Mouse (Mus musculus) heart, embryonic 11.5 days (tissue): ENCODE measurements around the gene Ankzf1. TPM values are rescaled to one million over a fixed set of nuclear protein-coding genes. Genes with fewer than 3 reads are reported as not detected.
A peak's percentile ranks its signal among the peaks of the same experiment; 100 is the strongest.

ENCODE experiments used
- ATAC-seq: fragments of 200-750 bp; cut with Nextera tagmentation; replicated peaks from 2 replicates; pipeline ENCODE4 v1.8.0; 2017; ENCODE audit warnings: moderate library complexity; ENCODE audit not compliant: insufficient number of reproducible peaks, low FRiP score, low TSS enrichment
- H3K27ac ChIP-seq: fragments of 300-500 bp; sonication (generic); 2 replicates; pipeline ENCODE4 v1.5.1; 2014; ENCODE audit warnings: mild to moderate bottlenecking, low read depth, low read length
- H3K27me3 ChIP-seq: fragments of 300-500 bp; sonication (generic); 2 replicates; pipeline ENCODE4 v1.6.1; 2014; ENCODE audit warnings: mild to moderate bottlenecking, low read length, mixed read lengths; ENCODE audit not compliant: control insufficient read depth, insufficient read depth
- H3K36me3 ChIP-seq: fragments of 300-500 bp; sonication (generic); 2 replicates; pipeline ENCODE4 v1.6.1; 2014; ENCODE audit warnings: mild to moderate bottlenecking, low read length, moderate library complexity, mixed read lengths; ENCODE audit not compliant: control insufficient read depth, insufficient read depth
- H3K4me1 ChIP-seq: fragments of 300-500 bp; sonication (generic); 2 replicates; pipeline ENCODE4 v1.6.1; 2014; ENCODE audit warnings: low read length; ENCODE audit not compliant: control insufficient read depth, insufficient read depth
- H3K4me2 ChIP-seq: fragments of 300-500 bp; sonication (generic); 2 replicates; pipeline ENCODE4 v1.6.1; 2014; ENCODE audit warnings: mild to moderate bottlenecking, moderate library complexity
- H3K4me3 ChIP-seq: fragments of 300-500 bp; sonication (generic); 2 replicates; pipeline ENCODE4 v1.5.1; 2014; ENCODE audit warnings: low read depth, low read length
- H3K9ac ChIP-seq: fragments of 300-500 bp; sonication (generic); 2 replicates; pipeline ENCODE4 v1.6.1; 2014; ENCODE audit warnings: mild to moderate bottlenecking, low read depth, low read length, moderate library complexity
- H3K9me3 ChIP-seq: fragments of 300-500 bp; sonication (generic); replicated peaks from 2 replicates; pipeline ENCODE4 v1.6.1; 2016; ENCODE audit warnings: low read length; ENCODE audit not compliant: control insufficient read depth
- WGBS: fragments of 180-500 bp; shearing (Covaris S2); extraction: QIAGEN DNeasy Blood & Tissue Kit; methylation state at CpG from one replicate; pipeline ENCODE4 v1.1.7; 2014; ENCODE audit not compliant: insufficient replicate concordance; 5-methylcytosine and 5-hydroxymethylcytosine counted together
- polyA plus RNA-seq: library from polyadenylated mRNA; unstranded; fragments of >200 nt; fragmentation: Nextera tagmentation; extraction: Ambion mirVana; gene quantifications from 2 replicates; pipeline ENCODE4 v1.2.1, GENCODE M21; 2014

Ankzf1 gene
- polyA plus RNA-seq, 1 experiment from 2014 or later = 18.7 TPM

DNA sequence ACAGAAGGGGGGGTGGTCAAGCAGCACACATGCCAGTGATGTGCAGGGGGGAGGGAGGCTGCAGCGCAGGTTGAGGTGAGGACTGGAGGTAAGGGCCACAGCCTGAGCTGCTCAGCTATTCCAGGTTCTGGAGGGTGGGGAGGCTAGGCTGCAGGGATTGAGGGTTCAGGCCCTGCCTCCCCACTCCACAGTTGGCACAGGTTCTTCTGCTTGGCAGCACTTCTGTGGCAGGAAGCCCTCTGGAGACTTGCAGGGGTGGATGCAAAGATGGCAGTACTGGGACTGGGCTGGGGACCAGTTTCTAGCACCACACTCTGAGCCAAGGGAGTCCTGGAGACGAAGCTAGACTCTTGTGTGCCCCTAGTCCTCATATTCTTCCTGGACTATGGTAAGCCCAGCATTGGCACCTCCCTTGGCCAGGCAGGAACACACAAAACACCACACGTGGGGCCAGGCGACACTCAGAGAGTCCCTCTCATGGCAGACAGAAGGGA is 10.5 kb upstream of the Ankzf1 start:
- H3K4me2 ChIP-seq = no peak overlapping the region
- H3K9ac ChIP-seq = no peak overlapping the region
- no peak for ATAC-seq
- H3K4me3 ChIP-seq = no peak overlapping the region
- 86% methylated on average over 4 of the region's 4 CpGs for WGBS
- peaks cover 12% of the 10 kb centered on the region; the same call in 1 of the 2 replicates for H3K4me1 ChIP-seq
- peaks cover 31% of the 10 kb centered on the region for H3K36me3 ChIP-seq
- no peaks in the 10 kb centered on the region for H3K27me3 ChIP-seq
- H3K27ac ChIP-seq = no peak overlapping the region
- H3K9me3 ChIP-seq = no peaks in the 10 kb centered on the region

DNA sequence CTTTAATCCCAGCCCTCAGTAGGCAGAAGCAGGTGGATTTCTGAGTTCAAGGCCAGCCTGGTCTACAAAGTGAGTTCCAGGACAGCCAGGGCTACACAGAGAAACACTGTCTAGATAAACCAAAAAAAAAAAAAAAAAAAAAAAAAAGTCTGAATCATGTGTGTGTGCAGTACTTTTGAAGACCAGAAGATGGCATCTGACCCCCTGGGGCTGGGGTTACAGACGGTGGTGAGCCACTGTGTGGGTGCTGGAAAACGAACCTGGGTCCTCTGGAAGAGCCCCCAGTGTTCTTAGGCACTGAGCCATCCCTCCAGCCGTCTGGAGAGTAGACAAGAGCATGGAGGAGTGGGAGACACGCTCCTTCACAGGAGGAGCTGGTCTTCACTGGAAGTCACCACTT is 9.8 kb upstream of the Ankzf1 start:
- Histone ChIP-seq H3K9ac (no peak overlapping the region), H3K27ac (no peak overlapping the region), H3K4me1 (peaks cover 12% of the 10 kb centered on the region; the same call in 1 of the 2 replicates), H3K4me2 (no peak overlapping the region), H3K9me3 (no peaks in the 10 kb centered on the region), H3K27me3 (no peaks in the 10 kb centered on the region), H3K4me3 (no peak overlapping the region), H3K36me3 (peaks cover 30% of the 10 kb centered on the region)
- WGBS = 70% methylated on average over 4 of the region's 4 CpGs
- no peak for ATAC-seq

DNA sequence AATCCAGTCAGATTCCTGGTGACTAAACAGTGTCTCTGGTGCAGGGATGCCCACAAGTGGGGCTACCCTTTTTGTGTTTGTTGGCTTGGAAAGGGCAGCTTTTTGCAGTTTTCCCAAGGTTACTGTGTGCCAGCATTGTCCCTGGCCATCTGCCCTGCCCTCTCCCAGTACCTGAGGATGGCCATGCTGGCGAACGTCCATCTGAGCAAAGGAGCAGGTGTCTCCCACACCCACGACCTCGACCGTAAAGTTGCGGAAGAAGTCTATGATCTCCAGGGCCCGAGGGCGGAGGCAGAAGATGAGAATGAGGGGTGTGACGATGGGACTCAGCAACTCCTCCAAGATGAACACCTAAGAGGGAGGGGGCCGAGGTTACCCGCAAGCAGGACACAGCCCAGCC is 6.5 kb upstream of the Ankzf1 start:
- no peaks in the 10 kb centered on the region for H3K9me3 ChIP-seq
- no peak overlapping the region for H3K27ac ChIP-seq
- H3K4me3 ChIP-seq = no peak overlapping the region
- 90% methylated on average over 11 of the region's 11 CpGs for WGBS
- peaks cover 5% of the 10 kb centered on the region; the same call in 1 of the 2 replicates for H3K4me1 ChIP-seq
- H3K36me3 ChIP-seq = peaks cover 30% of the 10 kb centered on the region
- no peak overlapping the region for H3K9ac ChIP-seq
- H3K27me3 ChIP-seq = no peaks in the 10 kb centered on the region
- ATAC-seq = no peak
- no peak overlapping the region for H3K4me2 ChIP-seq

DNA sequence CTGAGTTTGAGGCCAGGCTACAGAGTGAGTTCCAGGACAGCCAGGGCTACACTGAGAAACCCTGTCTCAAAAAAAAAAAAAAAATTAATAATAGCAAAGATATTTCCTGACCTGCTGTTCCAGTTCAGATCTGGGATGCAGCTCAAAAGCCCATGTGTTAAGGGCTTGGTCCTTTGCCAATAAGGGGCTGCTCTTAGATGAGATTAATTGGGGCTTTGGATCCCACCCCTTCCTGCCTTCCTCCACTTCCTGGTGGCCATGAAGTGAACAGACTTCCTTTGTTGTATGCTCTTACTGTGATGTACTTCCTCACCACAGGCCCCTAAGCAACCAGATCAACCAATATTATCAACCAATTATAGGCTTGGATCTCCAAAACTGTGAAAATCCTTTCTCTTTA is 4.8 kb upstream of the Ankzf1 start:
- Histone ChIP-seq H3K9ac (no peak overlapping the region), H3K9me3 (no peaks in the 10 kb centered on the region), H3K36me3 (peaks cover 30% of the 10 kb centered on the region), H3K4me2 (no peak overlapping the region), H3K4me3 (no peak overlapping the region), H3K4me1 (peaks cover 6% of the 10 kb centered on the region; the same call in 1 of the 2 replicates), H3K27ac (no peak overlapping the region), H3K27me3 (no peaks in the 10 kb centered on the region)
- no peak for ATAC-seq

DNA sequence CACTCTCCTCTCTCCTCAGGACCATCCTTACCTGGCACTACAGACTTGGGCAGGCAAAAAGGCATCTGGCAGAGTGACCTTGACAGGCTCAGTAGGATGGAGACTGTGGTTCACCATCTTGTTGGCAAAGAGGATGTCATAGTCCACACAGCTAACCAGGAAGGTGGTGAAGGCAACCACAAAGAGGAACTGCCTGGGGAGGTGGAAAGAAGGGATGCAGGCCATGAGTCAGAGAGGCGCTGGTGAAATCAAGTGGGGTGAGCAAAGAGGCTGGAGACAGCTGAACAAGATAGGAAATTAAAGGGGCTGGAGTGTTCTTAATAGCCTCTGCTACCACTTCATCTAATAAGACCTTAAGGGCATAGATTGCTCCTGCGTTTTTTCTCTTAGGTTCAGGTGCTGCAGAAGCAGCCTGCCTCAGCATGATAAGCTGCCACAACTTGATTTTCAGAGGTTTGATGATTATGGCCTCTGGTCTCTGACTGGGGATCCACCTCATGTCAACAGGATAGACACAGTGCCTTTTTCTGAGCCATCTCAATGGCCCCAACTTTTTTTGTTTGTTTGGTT is 4.0 kb upstream of the Ankzf1 start:
- ATAC-seq = no peak
- WGBS = 66% methylated on average over 2 of the region's 2 CpGs
- H3K4me3 ChIP-seq = no peak overlapping the region

DNA sequence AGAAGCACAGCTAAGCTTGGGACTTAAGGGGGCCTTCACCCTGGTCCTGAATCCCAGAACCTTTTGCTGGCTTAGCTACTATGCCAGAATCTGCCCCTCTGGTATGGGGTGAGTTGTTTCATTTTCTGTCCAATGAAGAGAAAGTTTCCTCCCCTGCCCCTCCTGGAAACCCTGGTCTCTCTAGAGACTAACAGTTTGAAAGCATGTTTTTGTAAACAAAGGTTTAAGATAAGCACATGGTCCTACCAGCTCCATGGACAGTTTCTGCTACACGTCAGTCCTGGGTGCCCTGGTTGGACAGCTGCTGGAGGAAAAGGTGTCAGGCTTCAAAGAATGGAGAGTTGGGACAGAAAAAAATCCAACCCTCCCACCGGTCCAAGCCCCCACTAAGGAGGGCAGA is 1.4 kb upstream of the Ankzf1 start:
- H3K27ac ChIP-seq = no peak overlapping the region
- H3K36me3 ChIP-seq = peaks cover 13% of the 10 kb centered on the region
- H3K4me3 ChIP-seq = peak overlapping the region; percentile 69; the same call in 1 of the 2 replicates
- WGBS = 41% methylated on average over 2 of the region's 2 CpGs
- ATAC-seq = no peak
- peak overlapping the region; percentile 86; the same call in 1 of the 2 replicates for H3K9ac ChIP-seq
- peaks cover 12% of the 10 kb centered on the region for H3K4me1 ChIP-seq
- H3K9me3 ChIP-seq = no peaks in the 10 kb centered on the region
- H3K27me3 ChIP-seq = no peaks in the 10 kb centered on the region
- peak overlapping the region; percentile 86 for H3K4me2 ChIP-seq

More for the DNA sequence above, 4.0 kb upstream of the Ankzf1 start:
- no peak overlapping the region for H3K9ac ChIP-seq
- H3K4me1 ChIP-seq = peaks cover 7% of the 10 kb centered on the region; the same call in 1 of the 2 replicates
- no peak overlapping the region for H3K4me2 ChIP-seq
- H3K9me3 ChIP-seq = no peaks in the 10 kb centered on the region
- H3K27me3 ChIP-seq = no peaks in the 10 kb centered on the region
- no peak overlapping the region for H3K27ac ChIP-seq
- peaks cover 22% of the 10 kb centered on the region for H3K36me3 ChIP-seq

DNA sequence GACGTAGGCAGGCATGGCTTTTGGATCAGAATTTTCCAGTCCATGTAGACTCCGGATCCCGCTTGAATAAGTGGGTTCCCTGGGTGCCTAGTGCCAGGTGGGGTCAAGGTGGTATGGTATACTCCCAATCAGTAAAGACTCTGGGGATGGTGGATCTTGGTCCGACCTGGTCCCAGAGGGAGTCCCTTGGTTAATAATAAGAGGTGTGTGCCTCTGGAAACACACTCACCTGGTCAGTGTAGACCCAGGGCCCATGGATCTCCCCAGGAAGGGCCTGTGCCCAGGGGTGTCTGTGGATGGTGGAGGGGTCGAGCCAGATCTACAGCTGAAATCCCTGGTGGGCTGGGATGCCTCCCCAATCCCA is 711 bp upstream of the Ankzf1 start:
- peak overlapping the region; percentile 86 for H3K4me2 ChIP-seq
- no peaks in the 10 kb centered on the region for H3K27me3 ChIP-seq
- H3K9me3 ChIP-seq = no peaks in the 10 kb centered on the region
- peak overlapping the region; percentile 69 for H3K4me3 ChIP-seq
- peaks cover 10% of the 10 kb centered on the region for H3K36me3 ChIP-seq
- H3K9ac ChIP-seq = peak overlapping the region; percentile 86
- H3K4me1 ChIP-seq = peaks cover 12% of the 10 kb centered on the region
- 43% methylated on average over 5 of the region's 5 CpGs for WGBS
- peak; percentile 7 for ATAC-seq
- peak overlapping the region; percentile 90 for H3K27ac ChIP-seq

DNA sequence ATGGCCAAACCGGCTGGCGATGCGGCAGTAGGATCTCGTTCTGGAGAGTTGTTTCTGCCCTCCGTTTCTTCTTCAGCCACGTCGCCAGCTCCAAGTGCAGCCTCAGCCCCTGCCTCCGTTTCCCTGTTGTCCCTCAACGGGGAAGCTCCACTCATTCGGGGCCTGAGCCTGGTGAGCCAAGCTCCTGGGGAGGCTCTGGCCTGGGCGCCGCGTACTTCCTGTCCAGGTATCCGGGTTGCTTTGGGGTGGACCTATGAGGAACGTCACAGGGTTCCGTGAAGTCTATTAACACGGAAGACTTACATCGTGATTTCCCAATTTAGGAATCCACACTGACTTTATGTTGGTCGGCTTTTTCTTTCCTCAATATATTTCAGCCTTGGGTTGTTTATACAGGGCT is 501 bp downstream of the Ankzf1 start:
- peak overlapping the region; percentile 74 for H3K9ac ChIP-seq
- no peaks in the 10 kb centered on the region for H3K27me3 ChIP-seq
- 1% methylated on average over 19 of the region's 19 CpGs for WGBS
- peak overlapping the region; percentile 69 for H3K4me2 ChIP-seq
- ATAC-seq = no peak
- H3K36me3 ChIP-seq = peaks cover 15% of the 10 kb centered on the region
- peaks cover 12% of the 10 kb centered on the region for H3K4me1 ChIP-seq
- no peaks in the 10 kb centered on the region for H3K9me3 ChIP-seq
- H3K4me3 ChIP-seq = peak overlapping the region; percentile 69
- H3K27ac ChIP-seq = peak overlapping the region; percentile 90

DNA sequence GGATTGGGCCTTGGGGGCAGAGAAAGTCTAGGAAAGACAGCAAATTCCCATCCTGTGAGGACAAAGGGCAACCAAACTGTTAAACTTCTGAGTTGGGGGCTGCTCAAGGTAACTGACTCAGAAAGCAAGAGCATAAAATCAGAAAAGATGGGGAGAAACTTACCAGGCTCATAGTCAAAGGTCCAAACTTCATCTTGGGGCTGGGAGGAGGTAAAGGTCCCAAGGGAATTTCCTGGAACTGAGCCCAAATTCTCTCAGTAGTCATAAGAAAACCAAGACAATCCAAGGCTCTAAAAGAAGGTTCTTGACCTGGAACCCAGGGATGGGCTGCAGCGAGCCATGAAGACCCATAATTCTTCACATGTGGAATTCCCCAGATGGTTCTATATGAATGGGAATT is 9.3 kb downstream of the Ankzf1 start:
- Histone ChIP-seq H3K9ac (no peak overlapping the region), H3K4me2 (no peak overlapping the region), H3K4me1 (no peaks in the 10 kb centered on the region), H3K27me3 (no peaks in the 10 kb centered on the region), H3K4me3 (no peak overlapping the region), H3K27ac (no peak overlapping the region), H3K36me3 (peaks cover 26% of the 10 kb centered on the region), H3K9me3 (no peaks in the 10 kb centered on the region)
- 84% methylated on average over 1 of the region's 1 CpGs for WGBS
- no peak for ATAC-seq
